Mouse (Mus musculus) left cerebral cortex, postnatal 10 days (tissue): ENCODE measurements around the gene Hk2. TPM values are rescaled to one million over a fixed set of nuclear protein-coding genes. Genes with fewer than 3 reads are reported as not detected.

ENCODE experiments used
- DNase-seq, 2 experiments: peaks; one replicate each; pipeline ENCODE4 v3.0.0; 2021 to 2022; ENCODE audit warnings: low spot score in 2 of 2, mixed read lengths in 1 of 2; ENCODE audit errors: extremely low spot score in 1 of 2
- intact Hi-C: fragments of 180-260 bp; cut with DNase I; formaldehyde crosslinking; loops from one replicate; pipeline ENCODE4 v1.15.1; 2025
- total RNA-seq, 2 experiments: library from RNA; stranded (reverse); gene quantifications; 2 replicates each; pipeline ENCODE4 v1.2.3; 2021

The Hk2 gene
- 1 to 10 TPM; 3.6 to 4.5 TPM for total RNA-seq

GRCm38 (mm10) chr6:82774321-82774764 lies at the start of gene Hk2:
Hk2 (minus strand) TSS chr6:82774454.
- intact Hi-C loops, result no loop called here
- DNase-seq, result peak; percentile 80 to 91

GRCm38 (mm10) chr6:82821758-82822253 lies 47.6 kb upstream of the Hk2 start:
- no peak for DNase-seq
- intact Hi-C loops, result no loop called here

- intact Hi-C loops, result no loop called here
- DNase-seq, result no peak
These were observed 46.5 kb upstream of the Hk2 start for GRCm38 (mm10) chr6:82820716-82821115.

- DNase-seq, result no peak
- intact Hi-C loops, result no loop called here
These were observed 40.6 kb upstream of the Hk2 start for GRCm38 (mm10) chr6:82814821-82815220.

GRCm38 (mm10) chr6:82807984-82808700 lies 33.9 kb upstream of the Hk2 start:
- no peak for DNase-seq
- intact Hi-C loops, result no loop called here

- no peak for DNase-seq
- intact Hi-C loops, result no loop called here
These were observed 32.7 kb upstream of the Hk2 start for GRCm38 (mm10) chr6:82806971-82807370.

- intact Hi-C loops, result no loop called here
- peak in 1 of 2 experiments; percentile 24 for DNase-seq
These were observed 32.2 kb upstream of the Hk2 start for GRCm38 (mm10) chr6:82806503-82806902.

- no peak for DNase-seq
- intact Hi-C loops, result no loop called here
These were observed 31.6 kb upstream of the Hk2 start for GRCm38 (mm10) chr6:82805894-82806293.

- no peak for DNase-seq
- intact Hi-C loops, result no loop called here
These were observed 30.7 kb upstream of the Hk2 start for GRCm38 (mm10) chr6:82804984-82805383.

GRCm38 (mm10) chr6:82798202-82798737 lies 24.0 kb upstream of the Hk2 start:
- intact Hi-C loops, result no loop called here
- no peak for DNase-seq

GRCm38 (mm10) chr6:82797300-82797839 lies 23.1 kb upstream of the Hk2 start:
- no peak for DNase-seq
- intact Hi-C loops, result no loop called here

- intact Hi-C loops, result no loop called here
- DNase-seq, result no peak
These were observed 16.6 kb upstream of the Hk2 start for GRCm38 (mm10) chr6:82790864-82791263.

GRCm38 (mm10) chr6:82783906-82784305 lies 9.7 kb upstream of the Hk2 start:
- intact Hi-C loops, result no loop called here
- peak in 1 of 2 experiments; percentile 26 for DNase-seq

GRCm38 (mm10) chr6:82780802-82781393 lies 6.6 kb upstream of the Hk2 start:
- no peak for DNase-seq
- intact Hi-C loops, result no loop called here

GRCm38 (mm10) chr6:82780369-82780768 lies 6.1 kb upstream of the Hk2 start:
- DNase-seq, result no peak
- intact Hi-C loops, result no loop called here

GRCm38 (mm10) chr6:82777124-82777654 lies 2.9 kb upstream of the Hk2 start:
- DNase-seq, result no peak
- intact Hi-C loops, result no loop called here

- DNase-seq, result no peak
- intact Hi-C loops, result no loop called here
These were observed 1.1 kb upstream of the Hk2 start for GRCm38 (mm10) chr6:82775386-82775785.

GRCm38 (mm10) chr6:82773261-82774131 lies 758 bp downstream of the Hk2 start:
- intact Hi-C loops, result no loop called here
- peak in 1 of 2 experiments; percentile 65 for DNase-seq
